ENCODE assay signal across 8 mouse cellular contexts in the genomic region with DNA sequence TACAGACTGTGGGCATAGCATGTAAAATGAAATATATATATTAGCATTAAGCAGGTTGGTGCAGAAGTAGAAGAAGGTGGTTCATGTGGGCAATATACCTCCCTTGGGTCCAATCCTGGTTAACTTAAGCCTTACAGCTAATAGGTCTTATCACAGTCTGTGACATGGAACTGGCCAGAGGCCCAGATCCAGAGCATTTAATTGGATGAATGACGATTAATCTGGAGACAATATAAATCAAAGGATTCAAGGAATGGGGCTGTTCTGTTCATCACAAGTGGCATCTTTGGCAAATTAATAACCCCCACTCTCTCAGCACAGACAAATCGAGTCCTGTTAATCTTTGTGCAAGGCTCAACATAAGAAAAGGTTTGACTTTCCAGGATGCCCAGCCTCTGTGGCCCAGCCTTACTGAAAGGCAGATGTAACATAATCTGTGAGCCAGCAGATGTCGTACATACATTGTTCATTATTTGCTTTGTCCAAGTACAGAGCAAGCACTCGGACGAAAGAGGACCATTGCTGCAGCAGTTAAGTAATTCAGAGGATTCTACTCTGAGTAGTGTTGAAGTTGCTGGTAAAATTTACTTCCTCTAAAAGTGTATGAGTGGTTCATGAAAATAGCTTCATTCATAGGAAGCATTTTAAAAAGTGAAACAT.
DNase-seq lines count a peak whose midpoint lies in the region; ATAC-seq and TF ChIP-seq lines count a peak whose summit lies in the region.

No protein-coding gene starts in this region.

- WGBS in midbrain, embryonic 11.5 days, result 32% methylated on average over 5 of the region's 5 CpGs
- 51% methylated on average over 5 of the region's 5 CpGs for WGBS in midbrain, embryonic 10.5 days
- WGBS in heart, postnatal 0 days, result 23% methylated on average over 5 of the region's 5 CpGs
- 48% methylated on average over 5 of the region's 5 CpGs for WGBS in thymus, adult 2 months

- H3K4me2 ChIP-seq in midbrain, embryonic 11.5 days, result no peak overlapping the region
- no peak overlapping the region for H3K4me2 ChIP-seq in heart, postnatal 0 days (ENCODE audit: low read depth, low read length)

- H3K9ac ChIP-seq in midbrain, embryonic 11.5 days (ENCODE audit: low read length), result no peak overlapping the region
- no peak overlapping the region for H3K9ac ChIP-seq in heart, postnatal 0 days (replicated peaks; ENCODE audit: low read depth, low read length)

- no peak for TF ChIP-seq EP300 in heart, postnatal 0 days (IDR thresholded peaks at IDR 0.05; ENCODE audit: low read depth)

- no peaks in the 10 kb centered on the region for H3K9me3 ChIP-seq in midbrain, embryonic 11.5 days (ENCODE audit: control insufficient read depth, low read length)
- no peaks in the 10 kb centered on the region; the same call in 1 of the 2 replicates for H3K9me3 ChIP-seq in midbrain, embryonic 10.5 days (replicated peaks)
- H3K9me3 ChIP-seq in heart, postnatal 0 days (replicated peaks; ENCODE audit: control insufficient read depth, low read length), result no peaks in the 10 kb centered on the region

- DNase-seq in frontal cortex, postnatal 10 days (ENCODE audit: low spot score in 2 of 2), result no peak
- DNase-seq in midbrain, embryonic 11.5 days (ENCODE audit: low spot score, missing footprints), result peak; percentile 82
- no peak for DNase-seq in midbrain, embryonic 10.5 days (ENCODE audit: low spot score)
- DNase-seq in heart, postnatal 0 days (ENCODE audit: low spot score), result peak; percentile 47
- DNase-seq in mesoderm, embryonic 11.5 days (ENCODE audit: low read depth, low spot score), result peak; percentile 23
- DNase-seq in thymus, adult 2 months, result no peak

- no peak overlapping the region for H3K27ac ChIP-seq in midbrain, embryonic 11.5 days (ENCODE audit: low read depth, low read length)
- no peak overlapping the region for H3K27ac ChIP-seq in midbrain, embryonic 10.5 days (replicated peaks)
- H3K27ac ChIP-seq in heart, postnatal 0 days (ENCODE audit: low read depth), result no peak overlapping the region
- H3K27ac ChIP-seq in thymus, adult 2 months (ENCODE audit: control insufficient read depth, insufficient read depth, low read length), result no peak overlapping the region

- peak; percentile 65 for TF ChIP-seq CTCF in heart, postnatal 0 days (IDR thresholded peaks at IDR 0.05; ENCODE audit: low read depth)
- no peak for TF ChIP-seq CTCF in thymus, adult 2 months (IDR thresholded peaks at IDR 0.05; ENCODE audit: borderline replicate concordance, control insufficient read depth, extremely low read depth, insufficient read depth, low read length, poor library complexity)

- no peak overlapping the region for H3K4me3 ChIP-seq in midbrain, embryonic 11.5 days (ENCODE audit: low read depth, low read length)
- no peak overlapping the region for H3K4me3 ChIP-seq in midbrain, embryonic 10.5 days
- H3K4me3 ChIP-seq in heart, postnatal 0 days (ENCODE audit: low read depth, low read length), result no peak overlapping the region
- no peak overlapping the region for H3K4me3 ChIP-seq in thymus, adult 2 months (ENCODE audit: control insufficient read depth, insufficient read depth, low read length)

- H3K36me3 ChIP-seq in midbrain, embryonic 11.5 days (ENCODE audit: control insufficient read depth, insufficient read depth, low read length), result no peaks in the 10 kb centered on the region
- H3K36me3 ChIP-seq in midbrain, embryonic 10.5 days, result no peaks in the 10 kb centered on the region
- H3K36me3 ChIP-seq in heart, postnatal 0 days (replicated peaks; ENCODE audit: control insufficient read depth, insufficient read depth, low read length), result no peaks in the 10 kb centered on the region
- no peaks in the 10 kb centered on the region for H3K36me3 ChIP-seq in thymus, adult 2 months (ENCODE audit: control insufficient read depth, insufficient read depth, low read length)

- H3K4me1 ChIP-seq in midbrain, embryonic 11.5 days (ENCODE audit: control insufficient read depth, insufficient read depth, low read length), result no peaks in the 10 kb centered on the region
- H3K4me1 ChIP-seq in midbrain, embryonic 10.5 days, result peaks cover 5% of the 10 kb centered on the region
- H3K4me1 ChIP-seq in heart, postnatal 0 days (ENCODE audit: control insufficient read depth, insufficient read depth), result no peaks in the 10 kb centered on the region
- peaks cover 2% of the 10 kb centered on the region; the same call in 1 of the 2 replicates for H3K4me1 ChIP-seq in thymus, adult 2 months (replicated peaks; ENCODE audit: control insufficient read depth, insufficient read depth, low read length)

- no peaks in the 10 kb centered on the region for H3K27me3 ChIP-seq in midbrain, embryonic 11.5 days (ENCODE audit: control insufficient read depth, insufficient read depth, low read length)
- H3K27me3 ChIP-seq in midbrain, embryonic 10.5 days (ENCODE audit: low read depth, poor library complexity, severe bottlenecking), result no peaks in the 10 kb centered on the region
- no peaks in the 10 kb centered on the region for H3K27me3 ChIP-seq in heart, postnatal 0 days (ENCODE audit: control insufficient read depth, insufficient read depth, low read length)
- H3K27me3 ChIP-seq in thymus, adult 2 months (ENCODE audit: control insufficient read depth, insufficient read depth, low read length), result no peaks in the 10 kb centered on the region

- peak; percentile 67 for ATAC-seq in frontal cortex, adult (ENCODE audit: low TSS enrichment)
- ATAC-seq in midbrain, embryonic 11.5 days (ENCODE audit: low FRiP score), result peak; percentile 84
- ATAC-seq in heart, postnatal 0 days (ENCODE audit: insufficient read depth, low read depth), result peak; percentile 79
- no peak for ATAC-seq in monocyte, adult 5-6 weeks (replicated peaks; ENCODE audit: insufficient number of reproducible peaks, low FRiP score, low TSS enrichment, poor library complexity, severe bottlenecking)

- TF ChIP-seq POLR2A in thymus, adult 2 months (IDR thresholded peaks at IDR 0.05; ENCODE audit: control insufficient read depth, extremely low read depth, insufficient read depth, low read length, poor library complexity), result no peak

Comparison
In these comparisons a context has a peak if more than half of its experiments do, and no peak if none do; other contexts are left out.
1. DNase-seq: peak in midbrain, embryonic 11.5 days (single experiment), heart, postnatal 0 days (single experiment) and mesoderm, embryonic 11.5 days (single experiment); none in frontal cortex, postnatal 10 days (0 of 2), midbrain, embryonic 10.5 days (single experiment) and thymus, adult 2 months (single experiment).